Mouse (Mus musculus) midbrain, embryonic 11.5 days (tissue): Measurements from ENCODE around the gene Hpd. TPM values are rescaled to one million over a fixed set of nuclear protein-coding genes. Genes with fewer than 3 reads are reported as not detected.

Experiments used
- ATAC-seq: fragments of 200-750 bp; cut with Nextera tagmentation; 2 replicates; pipeline ENCODE4 v1.8.0; 2017; ENCODE audit warnings: moderate TSS enrichment, moderate library complexity; ENCODE audit not compliant: low FRiP score
- DNase-seq: peaks from one replicate; pipeline ENCODE4 v3.0.0; 2015; ENCODE audit warnings: low spot score; ENCODE audit errors: missing footprints
- H3K27ac ChIP-seq: fragments of 300-500 bp; sonication (generic); 2 replicates; pipeline ENCODE4 v1.5.1; 2014; ENCODE audit warnings: low read depth, low read length
- H3K27me3 ChIP-seq: fragments of 300-500 bp; sonication (generic); 2 replicates; pipeline ENCODE4 v1.6.1; 2014; ENCODE audit warnings: mild to moderate bottlenecking, low read length, moderate library complexity, mixed read lengths; ENCODE audit not compliant: control insufficient read depth, insufficient read depth
- H3K36me3 ChIP-seq: fragments of 300-500 bp; sonication (generic); 2 replicates; pipeline ENCODE4 v1.6.1; 2014; ENCODE audit warnings: mild to moderate bottlenecking, low read length, moderate library complexity, mixed read lengths; ENCODE audit not compliant: control insufficient read depth, insufficient read depth
- H3K4me1 ChIP-seq: fragments of 300-500 bp; sonication (generic); 2 replicates; pipeline ENCODE4 v1.6.1; 2014; ENCODE audit warnings: low read length; ENCODE audit not compliant: control insufficient read depth, insufficient read depth
- H3K4me2 ChIP-seq: fragments of 300-500 bp; sonication (generic); 2 replicates; pipeline ENCODE4 v1.6.1; 2014; ENCODE audit warnings: mild to moderate bottlenecking, moderate library complexity
- H3K4me3 ChIP-seq: fragments of 300-500 bp; sonication (generic); 2 replicates; pipeline ENCODE4 v1.5.1; 2014; ENCODE audit warnings: low read depth, low read length
- H3K9ac ChIP-seq: fragments of 300-500 bp; sonication (generic); 2 replicates; pipeline ENCODE4 v1.6.1; 2014; ENCODE audit warnings: low read length
- H3K9me3 ChIP-seq: fragments of 300-500 bp; sonication (generic); 2 replicates; pipeline ENCODE4 v1.6.1; 2016; ENCODE audit warnings: low read length; ENCODE audit not compliant: control insufficient read depth
- WGBS: fragments of 180-500 bp; shearing (Covaris S2); extraction: QIAGEN DNeasy Blood & Tissue Kit; methylation state at CpG from one replicate; pipeline ENCODE4 v1.1.7; 2014; 5-methylcytosine and 5-hydroxymethylcytosine counted together
- polyA plus RNA-seq: library from polyadenylated mRNA; unstranded; fragments of >200 nt; fragmentation: Nextera tagmentation; extraction: Ambion mirVana; gene quantifications from 2 replicates; pipeline ENCODE4 v1.2.1, GENCODE M21; 2014

The Hpd gene
- polyA plus RNA-seq, 1 experiment from 2014 or later: not detected

DNA sequence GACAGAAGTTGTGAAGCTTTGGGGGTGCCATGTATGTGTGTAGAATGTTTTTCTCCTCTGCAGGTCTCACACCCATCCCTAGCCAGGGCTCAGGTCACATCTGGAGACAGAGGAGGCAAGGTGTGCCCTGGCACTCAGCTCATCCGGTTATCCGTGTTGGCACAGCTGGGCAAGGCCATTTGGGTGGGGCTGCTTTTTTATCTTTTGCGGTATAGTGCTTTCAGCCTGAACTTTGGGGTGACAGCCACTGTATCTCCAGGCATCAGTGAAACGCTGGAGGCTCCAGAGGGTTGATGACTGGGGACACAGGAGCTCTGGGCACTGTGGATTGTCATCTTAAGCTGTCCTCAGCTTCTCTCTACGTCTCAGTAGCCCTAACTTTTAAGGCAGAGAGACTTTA is 10.9 kb upstream of the Hpd start:
- ATAC-seq (no peak), DNase-seq (no peak)
- Histone ChIP-seq H3K27ac (no peak overlapping the region), H3K36me3 (no peaks in the 10 kb centered on the region), H3K9me3 (no peaks in the 10 kb centered on the region), H3K27me3 (no peaks in the 10 kb centered on the region), H3K4me3 (no peak overlapping the region), H3K4me2 (no peak overlapping the region), H3K9ac (no peak overlapping the region), H3K4me1 (no peaks in the 10 kb centered on the region)
- WGBS: 91% methylated on average over 5 of the region's 5 CpGs

DNA sequence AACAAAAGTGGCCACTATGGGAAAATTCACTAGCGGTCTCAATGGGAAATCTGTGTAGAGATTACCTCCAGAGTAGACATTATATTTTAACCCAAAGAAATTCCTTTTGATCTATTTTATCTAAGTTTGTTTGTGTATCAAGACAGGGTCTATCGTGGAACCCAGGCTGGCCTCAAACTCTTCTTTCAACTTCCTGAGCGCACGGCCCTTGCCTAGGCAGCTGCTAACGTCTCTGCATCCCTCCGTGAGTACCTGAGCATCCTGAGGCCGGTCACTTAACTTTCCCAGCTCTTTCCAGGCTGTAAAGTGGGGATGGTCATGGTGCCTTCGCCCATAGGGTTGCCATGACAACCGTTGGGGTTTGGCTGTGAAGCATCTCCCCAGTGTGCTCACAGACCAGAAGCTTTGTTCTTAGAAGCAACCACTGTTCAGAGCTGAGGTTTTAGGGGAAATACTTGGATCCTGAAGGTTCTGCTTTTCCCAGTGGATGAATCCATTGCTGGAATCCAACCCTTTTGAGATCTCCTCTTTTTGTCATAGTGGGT is 10.2 kb upstream of the Hpd start:
- no peaks in the 10 kb centered on the region for H3K36me3 ChIP-seq
- H3K27ac ChIP-seq: no peak overlapping the region
- no peak overlapping the region for H3K4me2 ChIP-seq
- 55% methylated on average over 9 of the region's 9 CpGs for WGBS
- H3K9ac ChIP-seq: no peak overlapping the region
- DNase-seq (peak; percentile 57), ATAC-seq (no peak)
- no peaks in the 10 kb centered on the region for H3K4me1 ChIP-seq
- no peaks in the 10 kb centered on the region for H3K9me3 ChIP-seq
- H3K27me3 ChIP-seq: no peaks in the 10 kb centered on the region
- H3K4me3 ChIP-seq: no peak overlapping the region

DNA sequence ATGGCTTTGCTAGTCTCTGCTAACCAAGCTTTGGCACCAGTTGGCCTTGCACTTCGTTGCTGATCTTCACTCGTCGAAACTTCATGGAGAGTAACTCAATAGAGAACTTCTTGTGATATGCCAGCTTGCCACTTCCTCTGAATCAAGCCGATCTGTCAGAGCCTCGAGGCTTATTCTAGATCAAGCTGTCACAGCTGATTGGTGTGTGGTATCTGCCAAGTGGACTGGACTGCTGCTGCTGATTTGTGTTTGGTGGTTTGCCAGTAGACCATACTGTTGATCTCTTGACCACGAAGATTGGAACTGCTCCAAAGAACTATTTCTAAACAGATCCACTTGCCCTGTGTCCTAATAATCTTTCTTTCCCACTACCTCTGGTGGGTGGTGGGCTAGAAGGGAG is 8.9 kb upstream of the Hpd start:
- no peak for ATAC-seq
- Histone ChIP-seq H3K4me3 (no peak overlapping the region), H3K9me3 (no peaks in the 10 kb centered on the region), H3K27ac (no peak overlapping the region), H3K4me1 (no peaks in the 10 kb centered on the region), H3K9ac (no peak overlapping the region), H3K4me2 (no peak overlapping the region), H3K36me3 (no peaks in the 10 kb centered on the region), H3K27me3 (no peaks in the 10 kb centered on the region)
- no peak for DNase-seq
- 87% methylated on average over 6 of the region's 6 CpGs for WGBS

DNA sequence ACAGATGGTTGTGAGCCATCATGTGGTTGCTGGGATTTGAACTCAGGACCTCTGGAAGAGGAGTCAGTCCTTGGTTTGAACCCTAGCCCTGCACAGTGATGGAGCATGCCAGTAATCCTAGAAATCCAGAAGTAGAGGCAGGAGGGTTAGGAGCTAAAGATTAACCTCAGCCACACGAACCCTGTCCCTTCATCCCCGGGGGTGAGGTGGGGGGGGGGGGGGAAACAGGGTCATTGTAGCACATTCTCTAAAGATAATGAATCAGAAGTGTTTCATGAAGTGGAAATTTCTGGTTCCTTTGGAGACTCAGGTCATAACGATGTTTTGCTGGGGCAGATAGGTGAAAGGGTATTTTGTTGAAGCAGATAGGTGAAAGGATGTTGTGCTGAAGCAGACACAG is 8.4 kb upstream of the Hpd start:
- H3K4me2 ChIP-seq: no peak overlapping the region
- no peak overlapping the region for H3K27ac ChIP-seq
- WGBS: 67% methylated on average over 3 of the region's 3 CpGs
- no peaks in the 10 kb centered on the region for H3K9me3 ChIP-seq
- no peak for ATAC-seq
- H3K36me3 ChIP-seq: no peaks in the 10 kb centered on the region
- H3K4me3 ChIP-seq: no peak overlapping the region
- H3K27me3 ChIP-seq: no peaks in the 10 kb centered on the region
- DNase-seq: peak; percentile 14
- H3K4me1 ChIP-seq: no peaks in the 10 kb centered on the region
- no peak overlapping the region for H3K9ac ChIP-seq

DNA sequence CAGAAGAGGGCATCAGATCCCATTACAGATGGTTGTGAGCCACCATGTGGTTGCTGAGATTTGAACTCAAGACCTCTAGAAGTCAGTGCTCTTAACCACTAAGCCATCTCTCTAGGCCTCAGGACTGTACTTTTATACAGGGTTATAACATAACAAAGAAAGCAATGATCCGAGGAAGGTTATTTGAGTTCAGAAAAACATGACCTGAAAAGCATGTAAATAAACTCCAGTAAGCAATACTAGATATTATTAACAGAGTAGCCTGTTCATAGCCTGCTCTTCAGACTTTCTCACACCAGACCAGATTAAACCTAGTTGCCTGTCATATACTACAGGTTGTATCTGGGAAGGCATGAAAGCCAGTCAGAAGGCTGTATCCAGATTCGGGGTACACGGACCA is 4.8 kb upstream of the Hpd start:
- Histone ChIP-seq H3K36me3 (no peaks in the 10 kb centered on the region), H3K9ac (no peak overlapping the region), H3K4me3 (no peak overlapping the region), H3K9me3 (no peaks in the 10 kb centered on the region), H3K27ac (no peak overlapping the region), H3K27me3 (no peaks in the 10 kb centered on the region), H3K4me2 (no peak overlapping the region), H3K4me1 (no peaks in the 10 kb centered on the region)
- WGBS: 88% methylated on average over 3 of the region's 3 CpGs
- ATAC-seq: no peak
- DNase-seq: peak; percentile 17

DNA sequence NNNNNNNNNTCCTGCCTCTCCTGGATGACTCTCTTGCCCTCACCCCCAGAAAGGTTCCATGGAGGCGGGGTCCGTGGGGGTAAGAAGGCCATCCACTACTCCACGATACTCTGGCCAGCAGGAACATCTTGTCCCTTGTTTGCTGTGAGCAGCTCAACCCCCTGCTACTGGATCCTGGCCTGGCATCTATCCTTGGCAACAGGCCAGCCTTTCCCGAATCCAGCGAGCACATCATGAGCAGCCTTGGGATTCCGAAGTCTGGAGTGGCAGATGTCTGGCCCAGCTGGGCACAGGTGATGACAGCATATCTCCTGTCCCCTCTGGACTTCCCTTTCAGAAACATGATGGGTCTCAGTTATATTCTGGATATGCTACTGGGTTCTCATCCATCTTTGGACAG is 3.4 kb upstream of the Hpd start:
- DNase-seq: no peak
- Histone ChIP-seq H3K9me3 (no peaks in the 10 kb centered on the region), H3K27me3 (no peaks in the 10 kb centered on the region)

DNA sequence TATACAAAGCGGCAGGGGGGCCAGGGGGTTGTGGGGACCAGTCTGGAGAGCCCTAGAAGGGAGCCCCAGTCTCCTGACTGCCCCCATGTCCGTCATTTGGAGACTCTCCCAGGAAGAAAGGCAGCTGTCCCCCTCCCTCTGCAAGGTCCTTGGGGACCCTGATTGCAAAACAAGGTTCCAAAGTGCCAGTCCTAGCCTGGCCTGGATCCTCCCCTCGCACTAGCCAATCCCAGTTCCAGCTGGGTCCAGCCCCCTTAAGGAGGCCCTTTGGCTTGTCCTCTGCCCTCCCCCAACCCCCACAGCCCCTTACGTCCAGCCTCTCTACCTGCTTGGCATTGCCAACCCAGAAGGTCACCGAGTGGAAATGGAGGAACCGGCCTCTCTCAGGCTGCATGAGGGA is 991 bp downstream of the Hpd start:
- no peak for ATAC-seq

More for the DNA sequence above, 3.4 kb upstream of the Hpd start:
- Histone ChIP-seq H3K27ac (no peak overlapping the region), H3K4me2 (no peak overlapping the region), H3K4me1 (no peaks in the 10 kb centered on the region), H3K36me3 (no peaks in the 10 kb centered on the region), H3K4me3 (no peak overlapping the region), H3K9ac (no peak overlapping the region)
- 90% methylated on average over 6 of the region's 6 CpGs for WGBS
- no peak for ATAC-seq

DNA sequence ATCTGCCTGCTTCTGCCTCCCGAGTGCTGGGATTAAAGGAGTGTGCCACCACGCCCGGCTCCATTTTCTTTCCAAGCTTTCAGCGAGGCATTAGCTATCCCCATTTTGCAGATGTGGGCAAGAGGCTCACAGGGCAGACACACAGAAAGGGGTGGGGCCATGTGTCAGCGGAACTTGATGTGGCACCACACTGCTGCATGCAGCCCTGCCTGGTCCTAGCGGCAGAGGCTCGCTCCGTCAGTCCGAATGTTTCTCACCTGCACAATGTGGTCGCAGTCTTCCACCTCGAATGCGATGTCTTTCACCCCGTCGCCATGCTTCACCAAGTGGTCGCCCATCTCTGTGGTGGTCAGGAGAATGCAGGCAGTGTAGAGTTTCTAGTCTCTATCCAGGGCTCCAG is 2.1 kb downstream of the Hpd start:
- Histone ChIP-seq H3K9ac (no peak overlapping the region), H3K4me3 (no peak overlapping the region), H3K4me2 (no peak overlapping the region), H3K27me3 (no peaks in the 10 kb centered on the region), H3K9me3 (no peaks in the 10 kb centered on the region), H3K4me1 (no peaks in the 10 kb centered on the region), H3K27ac (no peak overlapping the region), H3K36me3 (no peaks in the 10 kb centered on the region)
- no peak for DNase-seq
- no peak for ATAC-seq
- 96% methylated on average over 15 of the region's 15 CpGs for WGBS

More for the DNA sequence above, 991 bp downstream of the Hpd start:
- WGBS: 77% methylated on average over 6 of the region's 6 CpGs
- Histone ChIP-seq H3K9me3 (no peaks in the 10 kb centered on the region), H3K4me1 (no peaks in the 10 kb centered on the region), H3K9ac (no peak overlapping the region), H3K4me2 (no peak overlapping the region), H3K27me3 (no peaks in the 10 kb centered on the region), H3K27ac (no peak overlapping the region), H3K4me3 (no peak overlapping the region), H3K36me3 (no peaks in the 10 kb centered on the region)
- DNase-seq: peak; percentile 72

DNA sequence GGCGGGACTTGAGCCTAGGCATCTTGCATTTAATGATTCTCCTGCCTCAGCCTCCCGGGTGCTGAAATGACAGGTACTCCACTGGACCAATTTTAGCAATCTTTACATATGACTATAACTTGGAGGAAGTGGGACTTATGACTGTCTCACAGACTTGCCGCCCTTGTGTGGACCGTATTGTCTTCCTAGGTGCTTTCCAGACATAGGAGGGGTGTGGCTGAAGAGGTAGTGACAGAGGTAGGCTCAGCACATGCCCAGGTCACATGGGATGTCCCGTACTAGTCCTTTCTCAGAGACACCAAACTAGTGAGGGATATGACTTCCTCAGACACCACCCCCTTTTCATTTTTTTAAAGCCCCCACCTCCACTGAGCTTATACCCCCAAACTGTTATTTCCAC is 3.7 kb downstream of the Hpd start:
- DNase-seq: no peak
- 90% methylated on average over 5 of the region's 5 CpGs for WGBS
- H3K4me3 ChIP-seq: no peak overlapping the region

More for the DNA sequence above, 3.7 kb downstream of the Hpd start:
- Histone ChIP-seq H3K9me3 (no peaks in the 10 kb centered on the region), H3K27me3 (no peaks in the 10 kb centered on the region), H3K4me2 (no peak overlapping the region), H3K27ac (no peak overlapping the region), H3K4me1 (no peaks in the 10 kb centered on the region), H3K9ac (no peak overlapping the region), H3K36me3 (no peaks in the 10 kb centered on the region)
- ATAC-seq: no peak
